Mouse (Mus musculus) spleen, embryonic (tissue): ENCODE measurements around the gene Mrpl18.
"Not testable (repeated sequence)": the region's sequence is repeated elsewhere in the genome, so short reads cannot be mapped to it uniquely, and the experiment has no call there.

Experiments
- CTCF ChIA-PET: fragments of 350-600 bp; sonication (Branson Sonifier 250); formaldehyde crosslinking; loops from one replicate; lab custom pipeline; 2022; lab: Charles Lee

Mrpl18 gene

DNA sequence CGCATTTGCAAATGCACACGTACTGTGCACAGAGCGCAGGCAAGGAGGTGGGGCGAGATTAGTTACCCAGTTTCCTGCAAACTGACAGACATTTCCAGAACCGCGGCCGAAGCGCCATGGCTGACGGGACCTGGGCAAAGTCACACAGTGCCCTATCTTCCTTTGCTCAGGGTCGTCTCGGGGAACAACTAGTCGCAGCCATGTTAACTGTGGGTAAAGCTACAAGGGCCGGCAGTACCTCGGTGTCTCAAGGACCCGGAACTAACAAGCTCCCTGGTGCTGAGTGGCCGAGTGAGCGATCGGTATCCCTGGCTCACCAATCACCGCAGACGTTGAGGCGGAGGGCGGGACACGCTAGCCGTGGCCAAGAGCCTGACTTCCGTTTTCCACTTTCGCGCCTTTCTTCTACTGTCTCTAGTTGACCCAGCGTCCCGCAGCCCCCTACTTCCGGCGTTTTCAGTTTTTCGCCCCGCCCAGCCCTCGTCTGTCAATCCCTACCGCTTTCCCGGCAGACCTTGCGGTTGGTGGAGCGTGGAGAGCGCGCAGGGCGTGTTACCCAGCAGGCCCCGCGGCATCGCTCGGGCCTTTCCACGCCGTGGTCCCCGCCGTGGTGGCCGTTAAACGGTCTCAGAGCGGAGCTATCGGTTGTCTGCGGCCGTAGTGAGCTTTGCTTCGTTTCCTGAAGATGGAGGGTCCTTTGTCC lies at the start of gene Mrpl18:
TSS of gene Mrpl18 (minus strand) at position 465 of the 703 bp plus-strand sequence.
- CTCF ChIA-PET: interaction anchor here (1.4 kb wide), 1 partner anchor 9 kb away, joined by 3 read pairs; no protein-coding TSS in a partner anchor

DNA sequence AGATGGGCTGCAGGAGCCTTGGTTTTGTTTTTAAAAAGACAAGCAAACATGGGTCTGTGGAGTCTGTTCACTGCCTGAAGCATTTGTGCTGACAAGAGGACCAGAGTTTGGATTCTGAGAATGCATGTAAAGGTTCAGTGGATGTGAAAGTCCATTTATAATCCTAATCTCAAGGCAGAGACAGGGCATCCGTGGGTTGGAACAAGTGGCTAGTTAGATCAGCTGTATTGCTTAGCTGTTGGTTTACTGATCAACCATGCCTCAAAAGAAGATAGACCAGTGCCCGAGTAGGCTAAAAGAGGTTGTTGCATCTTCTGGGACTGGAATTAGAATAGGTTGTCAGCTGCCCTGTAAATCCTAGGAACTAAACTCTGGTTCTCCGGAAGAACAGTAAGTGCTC lies 47.3 kb upstream of the Mrpl18 start:
- CTCF ChIA-PET: interaction anchor here (0.5 kb wide), 1 partner anchor 57 kb away, joined by 3 read pairs; no protein-coding TSS in a partner anchor

DNA sequence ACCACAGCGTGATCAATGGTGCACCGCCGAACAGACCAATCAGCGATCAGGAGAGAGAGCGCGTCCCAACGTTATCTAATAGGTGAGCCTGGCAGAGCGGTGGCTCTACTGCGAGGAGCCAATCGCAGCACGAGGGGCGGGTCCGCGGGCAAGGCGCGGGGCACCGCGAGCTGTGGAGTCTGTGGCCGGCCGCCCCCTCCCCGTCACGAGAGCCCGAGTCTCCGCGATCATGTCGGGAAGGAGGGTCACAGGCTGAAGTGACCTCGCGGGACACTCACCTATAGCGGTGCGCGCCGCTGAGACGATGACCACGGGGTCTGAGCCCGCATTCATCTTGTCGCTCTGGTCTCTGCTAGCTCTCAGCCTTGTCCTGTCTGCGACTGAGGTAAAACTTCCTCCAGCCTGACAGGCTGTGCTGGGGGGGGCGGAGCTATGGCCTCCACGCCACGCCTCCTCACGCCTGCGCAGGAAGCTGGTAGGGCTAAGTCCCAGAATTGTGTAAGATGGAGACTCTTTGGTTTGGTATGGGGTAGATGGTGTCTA lies 44.3 kb upstream of the Mrpl18 start, which contains the start of gene Acat2:
TSS of gene Acat2 (minus strand) at position 417 of the 543 bp plus-strand sequence.
- CTCF ChIA-PET: interaction anchor here (0.6 kb wide), 1 partner anchor 25 kb away, joined by 10 read pairs; no protein-coding TSS in a partner anchor

DNA sequence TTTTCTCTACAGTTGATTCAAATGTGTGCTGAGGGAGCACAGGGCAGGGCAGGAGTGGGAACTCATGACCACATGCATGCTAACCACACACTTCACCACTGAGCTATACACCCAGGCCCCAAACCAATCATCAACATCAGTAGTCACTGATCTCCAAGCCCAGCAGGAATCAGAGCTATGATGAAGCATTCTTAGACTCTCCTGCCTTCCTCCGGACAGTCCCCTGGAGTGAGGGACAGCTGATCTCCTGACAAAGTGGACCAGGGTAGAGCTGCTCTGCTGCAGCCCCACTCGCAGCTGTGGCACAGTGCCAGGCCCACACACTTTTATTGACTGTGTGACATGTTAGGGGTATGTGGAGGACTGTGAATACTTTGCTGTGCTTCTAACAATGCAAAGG lies 43.2 kb upstream of the Mrpl18 start:
- CTCF ChIA-PET: not testable (repeated sequence)

DNA sequence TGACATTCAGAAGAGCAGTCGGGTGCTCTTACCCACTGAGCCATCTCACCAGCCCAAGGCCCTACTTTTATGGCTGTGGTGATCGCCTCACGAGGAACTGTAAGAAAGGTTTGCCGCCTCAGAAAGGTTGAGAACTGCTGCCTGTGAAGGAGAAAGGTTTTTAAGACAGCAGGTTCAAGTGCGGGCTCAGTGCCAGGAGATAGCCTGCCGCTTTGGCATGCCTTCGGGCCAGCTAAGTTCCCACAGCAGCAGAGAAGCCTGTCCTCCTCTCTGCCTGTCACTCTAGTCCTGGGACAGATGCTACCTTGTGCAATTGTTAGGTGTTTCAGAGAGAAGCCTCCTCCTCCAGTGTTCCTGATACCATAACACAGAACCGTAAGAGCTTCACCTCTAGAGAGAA lies 40.5 kb upstream of the Mrpl18 start:
- CTCF ChIA-PET: no interaction called here

DNA sequence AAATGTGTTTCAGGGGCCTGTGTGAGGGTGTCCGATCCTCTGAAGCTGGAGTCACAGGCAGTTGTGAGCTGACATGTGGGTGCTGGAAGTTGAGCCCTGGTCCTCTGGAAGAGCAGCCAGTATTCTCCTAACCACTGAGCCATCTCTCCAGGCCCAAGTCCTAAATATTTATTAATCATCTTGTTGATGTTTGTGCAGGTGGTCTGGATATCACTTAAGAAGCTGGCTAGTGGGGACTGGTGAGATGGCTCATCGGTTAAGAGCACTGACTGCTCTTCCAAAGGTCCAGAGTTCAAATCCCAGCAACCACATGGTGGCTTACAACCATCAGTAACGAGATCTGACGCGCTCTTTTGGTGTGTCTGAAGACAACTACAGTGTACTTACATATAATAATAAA lies 33.5 kb upstream of the Mrpl18 start:
- CTCF ChIA-PET: no interaction called here

DNA sequence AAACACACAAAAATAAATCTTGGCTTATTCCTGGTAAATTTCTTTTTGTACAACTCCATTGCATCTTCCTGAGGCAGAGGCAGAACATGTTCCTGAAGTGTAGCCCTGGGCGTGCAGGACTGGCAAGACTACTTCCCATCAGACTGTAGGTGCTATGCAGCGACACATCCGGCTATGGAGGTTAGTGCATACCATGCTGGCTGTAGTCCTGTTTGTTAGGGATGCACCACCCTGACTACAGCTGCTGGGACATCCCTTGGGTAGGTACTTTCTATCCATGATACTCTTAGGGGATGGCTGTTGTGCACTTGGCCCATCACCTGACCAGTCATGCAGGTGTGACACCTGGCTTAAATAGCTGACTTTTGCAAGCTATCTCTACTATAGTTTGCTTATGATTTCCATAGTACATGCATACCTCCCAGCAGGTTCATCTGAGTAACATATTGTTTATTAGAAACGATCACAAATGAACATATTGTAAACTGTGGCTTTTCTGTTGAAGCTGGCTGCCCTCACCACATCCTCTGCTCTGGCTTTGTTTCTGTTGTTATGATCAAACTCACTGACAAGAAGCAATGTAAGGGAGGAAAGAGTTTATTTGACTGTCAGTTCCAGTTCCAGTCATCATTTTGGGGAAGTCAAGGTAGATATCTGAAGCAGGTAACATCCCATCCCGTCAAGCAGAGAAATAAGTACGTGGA lies 26.5 kb upstream of the Mrpl18 start:
- CTCF ChIA-PET: no interaction called here

DNA sequence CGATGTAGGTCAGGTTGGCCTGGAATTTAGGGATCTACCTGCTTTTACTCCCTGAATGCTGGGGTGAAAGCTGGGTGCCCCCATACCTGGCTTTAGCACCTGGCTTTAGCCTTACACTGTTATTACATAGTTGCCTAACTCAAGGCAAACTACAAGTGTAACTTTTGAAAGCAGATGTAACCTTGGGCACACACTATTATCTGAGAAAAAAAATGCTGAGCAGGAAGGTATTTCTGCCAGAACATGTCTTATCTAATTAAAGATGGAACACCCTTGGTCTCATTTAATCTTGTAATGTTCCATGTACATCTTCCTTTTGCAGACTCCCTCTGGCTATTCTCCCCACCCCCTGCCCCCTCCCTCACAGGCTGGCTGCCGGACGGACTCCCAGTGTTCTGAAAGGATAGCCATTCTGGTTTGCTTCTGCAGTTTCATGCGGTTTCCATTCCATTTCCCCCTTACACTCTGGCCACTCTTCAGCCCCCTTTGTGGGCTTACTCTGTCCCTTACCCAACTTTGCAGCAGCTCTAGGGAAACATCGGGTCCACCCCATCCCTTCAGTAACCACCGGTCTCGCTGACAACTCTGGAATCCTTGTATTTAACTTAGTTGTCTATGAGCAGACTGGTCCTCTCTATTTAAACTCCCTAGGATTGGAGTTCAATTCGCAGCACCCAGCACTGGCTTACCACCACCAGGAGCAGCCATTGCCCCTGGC lies 25.6 kb upstream of the Mrpl18 start:
- CTCF ChIA-PET: no interaction called here

DNA sequence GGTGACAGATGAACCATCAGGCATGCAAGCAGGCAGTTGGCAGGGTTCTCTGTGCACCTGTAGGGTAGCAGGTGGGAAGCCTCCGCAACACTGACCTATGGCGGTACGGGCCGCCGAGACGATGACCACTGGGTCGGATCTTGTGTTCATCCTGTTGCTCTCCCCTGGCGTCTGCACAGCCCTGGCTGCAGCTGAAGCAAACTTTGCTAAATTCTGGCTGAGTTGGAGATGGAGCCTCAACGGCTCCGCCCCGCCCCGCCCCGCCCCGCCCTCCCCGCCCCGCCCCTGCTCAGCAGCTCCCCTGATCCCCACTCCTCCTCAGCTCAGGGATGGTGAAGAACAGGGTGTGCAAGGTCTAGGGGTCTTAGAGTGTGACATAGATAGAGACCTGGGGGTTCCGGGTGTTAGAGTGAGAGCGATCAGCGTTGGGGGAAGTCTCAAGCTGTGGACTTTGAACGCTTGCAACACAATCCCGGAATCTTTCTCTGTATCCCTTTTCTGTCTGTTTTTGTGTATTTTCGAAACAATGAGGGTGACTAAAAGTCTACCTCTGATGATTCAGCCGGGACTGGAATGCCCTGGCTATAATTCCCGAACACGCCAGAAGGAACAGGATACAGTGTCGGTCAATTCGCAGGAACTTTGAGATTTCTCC lies 24.1 kb upstream of the Mrpl18 start, which contains the start of gene Acat3:
TSS of gene Acat3 (minus strand) at position 450 of the 655 bp plus-strand sequence.
- CTCF ChIA-PET: no interaction called here

DNA sequence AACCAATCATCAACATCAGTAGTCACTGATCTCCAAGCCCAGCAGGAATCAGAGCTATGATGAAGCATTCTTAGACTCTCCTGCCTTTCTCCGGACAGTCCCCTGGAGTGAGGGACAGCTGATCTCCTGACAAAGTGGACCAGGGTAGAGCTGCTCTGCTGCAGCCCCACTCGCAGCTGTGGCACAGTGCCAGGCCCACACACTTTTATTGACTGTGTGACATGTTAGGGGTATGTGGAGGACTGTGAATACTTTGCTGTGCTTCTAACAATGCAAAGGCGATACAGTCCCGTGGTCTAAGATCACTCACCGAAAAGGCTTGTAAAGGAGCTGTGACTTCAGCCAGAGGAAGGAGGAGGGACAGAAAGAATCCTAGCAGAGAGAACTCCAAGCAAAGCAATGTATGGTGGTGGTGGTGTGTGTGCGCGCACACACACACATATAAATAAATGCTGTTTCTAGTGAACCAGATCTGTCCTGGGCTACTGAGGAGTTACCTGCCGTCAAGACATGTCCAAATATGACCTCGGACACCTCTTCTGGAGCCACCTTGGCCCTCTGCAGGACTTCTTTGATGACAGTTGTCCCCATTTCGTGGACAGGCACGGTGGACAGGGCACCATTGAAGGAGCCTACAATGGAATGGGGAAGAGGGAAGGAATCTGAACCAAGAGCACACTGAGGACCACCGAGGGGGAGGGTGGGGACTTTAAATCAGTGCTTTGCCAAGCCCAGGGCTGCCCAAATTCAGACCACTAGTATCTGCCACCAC lies 23.4 kb upstream of the Mrpl18 start:
- CTCF ChIA-PET: not testable (repeated sequence)

DNA sequence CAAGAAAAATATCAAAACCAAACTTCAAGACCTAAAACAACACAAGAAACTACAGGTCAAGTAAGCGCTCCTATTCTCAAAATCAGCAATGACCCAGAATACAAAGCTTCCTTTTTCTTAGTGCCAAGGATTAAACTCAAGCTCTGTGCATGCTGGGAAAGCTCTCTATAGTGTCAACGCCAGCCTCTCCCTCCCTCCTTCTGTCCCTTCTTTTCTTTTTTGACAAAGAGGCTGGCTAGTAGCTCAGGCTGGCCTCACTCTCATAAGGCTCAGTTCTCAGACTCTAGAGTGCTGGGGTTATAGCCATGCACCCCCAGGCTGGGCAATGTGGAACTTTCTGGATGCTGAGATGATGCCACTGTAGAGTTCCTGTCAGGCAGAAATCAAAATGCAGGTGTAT lies 21.9 kb upstream of the Mrpl18 start:
- CTCF ChIA-PET: no interaction called here

DNA sequence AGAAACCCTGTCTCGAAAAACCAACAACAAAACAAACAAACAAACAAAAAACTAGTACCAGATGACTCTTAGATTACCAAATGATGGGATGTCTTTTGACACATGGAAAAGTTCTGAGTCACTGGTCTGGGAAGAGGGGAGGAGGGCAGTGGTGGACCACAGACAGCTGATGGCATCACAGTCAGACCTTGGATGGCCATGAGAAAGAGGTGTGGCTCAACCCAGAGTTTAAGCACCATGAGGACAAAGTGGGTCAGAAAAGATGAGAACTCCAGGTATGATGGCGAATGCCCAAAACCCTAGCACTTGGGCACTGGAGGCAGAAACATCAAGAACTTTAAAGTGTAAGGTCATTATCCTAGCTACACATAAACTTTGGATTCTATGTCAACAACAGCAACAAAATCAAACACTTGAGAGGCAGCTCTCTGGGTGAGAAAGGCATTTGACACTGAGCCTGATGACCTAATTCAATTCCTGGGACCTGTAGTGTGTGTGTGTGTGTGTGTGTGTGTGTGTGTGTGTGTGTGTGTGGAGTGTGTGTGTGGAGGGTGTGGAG lies 21.3 kb upstream of the Mrpl18 start:
- CTCF ChIA-PET: no interaction called here

DNA sequence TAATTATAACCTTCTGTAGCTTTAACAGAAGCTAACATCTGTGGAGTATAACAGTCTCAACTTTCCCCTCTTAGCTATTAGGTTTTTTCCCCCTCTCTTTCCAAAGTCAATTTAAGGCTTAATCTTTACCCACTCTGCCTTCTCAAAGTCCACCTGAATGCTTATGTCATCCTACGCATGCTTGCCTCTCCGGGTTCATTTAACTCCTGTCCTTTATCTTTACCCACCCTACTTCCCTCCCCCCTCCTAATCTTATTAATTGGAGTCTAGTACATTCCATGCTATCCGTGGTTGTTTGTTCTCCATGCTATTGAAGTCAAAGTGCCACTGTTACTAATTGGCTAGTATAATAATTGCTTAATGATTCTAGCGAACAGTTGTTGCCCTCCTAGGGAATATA lies 19.6 kb upstream of the Mrpl18 start:
- CTCF ChIA-PET: no interaction called here

DNA sequence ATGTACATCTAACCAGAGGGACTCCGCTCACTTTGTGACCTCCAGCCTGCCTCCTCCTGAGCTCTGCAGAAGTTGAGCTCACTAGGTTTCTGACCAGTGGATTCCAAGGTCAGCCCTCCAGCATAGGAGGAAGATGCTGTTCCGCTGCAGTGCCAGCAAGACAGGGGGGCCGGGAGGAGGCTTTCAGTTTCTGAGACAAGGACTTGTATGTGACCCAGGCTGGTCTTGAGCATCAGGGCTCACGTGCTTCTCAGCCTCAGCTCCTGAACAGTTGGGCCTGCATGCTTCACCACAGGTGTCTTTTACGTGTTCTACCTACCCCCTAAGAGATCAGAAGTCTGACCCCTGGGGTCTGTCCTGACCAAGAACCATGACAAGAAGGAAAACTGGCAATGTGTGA lies 15.4 kb upstream of the Mrpl18 start:
- CTCF ChIA-PET: not testable (repeated sequence)

DNA sequence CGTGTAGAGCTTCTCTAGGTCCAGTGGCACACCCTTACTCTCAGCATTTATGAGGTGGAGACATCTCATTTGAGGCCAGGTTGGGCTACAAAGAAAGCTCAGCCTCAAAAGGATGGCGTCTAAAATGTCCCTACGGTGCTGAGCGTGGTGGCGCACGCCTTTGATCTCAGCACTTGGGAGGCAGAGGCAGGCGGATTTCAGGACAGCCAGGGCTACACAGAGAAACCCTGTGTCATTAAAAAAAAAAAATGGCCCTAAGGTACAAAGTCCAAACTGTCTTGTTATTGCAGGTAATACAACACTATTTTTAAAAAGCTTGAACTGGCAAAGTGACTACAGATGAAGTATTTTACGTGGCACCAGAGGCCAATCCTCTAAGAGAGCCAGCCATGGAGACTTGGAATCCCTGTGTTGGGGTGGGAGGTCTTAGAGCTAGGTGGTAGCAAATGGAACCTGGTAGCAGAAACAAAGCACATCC lies 9.6 kb upstream of the Mrpl18 start:
- CTCF ChIA-PET: interaction anchor here (0.6 to 0.9 kb wide), 2 partner anchors 10 to 91 kb away, joined by 3 read pairs; partner anchors contain the start of genes Mrpl18 and Tcp1

DNA sequence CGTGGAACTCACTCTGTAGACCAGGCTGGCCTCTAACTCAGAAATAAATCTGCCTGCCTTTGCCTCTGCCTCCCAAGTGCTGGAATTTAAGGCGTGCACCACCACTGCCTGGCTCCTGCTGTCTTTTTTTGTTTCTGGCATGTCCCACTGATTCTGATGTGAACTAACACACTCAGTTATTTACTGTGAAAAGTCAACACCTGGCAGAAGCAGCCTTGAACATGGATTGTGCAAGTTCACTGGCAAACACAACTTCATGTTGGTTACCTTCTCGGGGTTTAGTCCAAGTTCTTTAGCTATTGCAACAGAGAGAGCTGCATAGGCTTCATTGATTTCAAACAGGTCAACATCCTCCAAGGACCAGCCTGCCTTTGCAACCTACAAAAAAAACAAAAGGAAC lies 8.9 kb upstream of the Mrpl18 start:
- CTCF ChIA-PET: interaction anchor here (0.9 kb wide), 1 partner anchor 9 kb away, joined by 3 read pairs; the partner anchor contains the start of genes Mrpl18 and Tcp1

DNA sequence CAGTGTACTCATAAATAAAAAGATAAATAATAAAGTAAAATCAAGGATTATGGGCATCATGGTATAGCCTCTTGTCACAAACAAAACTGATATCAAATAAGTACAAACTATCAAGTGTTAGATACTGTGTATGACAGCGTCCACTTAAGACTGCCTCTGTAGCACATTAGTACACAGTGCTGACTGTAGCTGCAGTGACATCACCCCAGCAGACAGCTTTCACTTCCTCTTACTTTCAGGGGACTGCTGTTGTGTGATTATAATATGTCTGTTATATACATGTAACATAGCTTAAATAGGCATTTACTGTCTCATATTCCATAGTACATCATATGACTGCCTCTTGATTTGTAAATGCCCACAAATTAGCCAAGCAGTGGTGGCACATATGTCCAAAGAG lies 4.9 kb upstream of the Mrpl18 start:
- CTCF ChIA-PET: interaction anchor here (0.7 kb wide), 1 partner anchor 67 kb away, joined by 3 read pairs; no protein-coding TSS in a partner anchor

DNA sequence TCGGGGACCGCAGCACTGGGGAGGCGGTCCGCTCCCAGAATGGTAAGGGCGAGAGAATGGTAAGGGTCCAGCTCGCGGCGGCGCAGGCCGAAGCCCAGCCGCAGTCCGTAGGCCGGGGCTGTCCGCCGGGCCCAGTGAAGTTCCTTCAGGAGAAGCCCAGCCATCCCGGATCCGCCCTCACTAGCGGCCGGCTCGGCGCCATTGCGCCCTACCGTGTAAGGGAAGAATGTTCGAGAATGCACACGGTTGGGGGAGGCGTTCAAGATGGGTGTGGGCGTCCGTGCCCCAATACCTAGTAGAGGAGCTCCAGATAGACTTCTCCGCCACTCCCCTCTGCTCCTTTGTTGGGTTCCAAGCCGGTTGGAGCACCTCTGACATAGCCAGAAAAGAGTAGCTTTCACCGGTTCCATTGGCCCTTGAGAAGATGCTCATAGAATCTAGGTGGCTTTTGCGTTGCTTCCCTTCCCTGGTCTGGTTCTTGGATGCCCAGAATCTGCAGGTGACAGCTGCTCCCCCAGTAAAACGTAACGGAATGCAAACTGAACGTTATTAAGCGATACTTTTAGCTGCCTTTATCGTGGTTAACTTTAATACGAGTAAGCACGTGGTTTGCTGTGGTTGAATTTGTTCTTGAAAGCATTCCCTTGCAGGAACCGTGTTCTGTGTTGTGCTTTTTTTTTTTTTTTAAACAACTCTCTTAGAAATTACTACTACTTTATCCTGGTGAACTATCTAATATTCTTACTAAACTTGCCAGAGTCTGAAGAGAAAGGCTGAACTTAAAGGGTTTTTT lies 639 bp upstream of the Mrpl18 start:
- CTCF ChIA-PET: interaction anchor here (1.4 kb wide), 1 partner anchor 9 kb away, joined by 3 read pairs; no protein-coding TSS in a partner anchor

DNA sequence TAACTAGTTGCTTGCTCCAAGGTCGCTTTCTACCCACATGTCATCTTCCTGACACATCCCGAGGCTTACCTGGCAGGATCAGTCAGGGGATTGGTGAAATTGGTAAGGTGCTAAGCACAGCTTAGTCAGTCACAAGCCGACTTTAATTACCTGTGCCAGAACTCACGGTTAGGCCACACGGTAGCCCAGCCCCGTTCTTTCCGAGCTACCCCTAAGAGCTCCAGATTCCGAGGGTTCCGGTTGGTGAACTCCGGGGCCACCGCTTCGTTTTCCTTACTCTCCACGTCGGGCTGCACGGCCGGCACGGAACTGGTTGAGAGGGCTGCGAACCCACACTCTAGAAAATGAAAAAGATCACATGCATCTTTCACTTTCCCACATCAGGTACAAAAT lies 661 bp downstream of the Mrpl18 start, which contains the start of gene Tcp1:
TSS of gene Tcp1 (plus strand) at position 214 of the 393 bp plus-strand sequence.
- CTCF ChIA-PET: interaction anchor here (1.4 kb wide), 1 partner anchor 10 kb away, joined by 3 read pairs; no protein-coding TSS in a partner anchor
